Mouse (Mus musculus) stomach, postnatal 0 days (tissue): ENCODE measurements around the gene Ovol3.
"Not testable (repeated sequence)": the region's sequence is repeated elsewhere in the genome, so short reads cannot be mapped to it uniquely, and the experiment has no call there.

Source experiments
- CTCF ChIP-seq: IDR thresholded peaks from 2 replicates; pipeline ENCODE4 v1.5.1; 2016; ENCODE audit warnings: antibody characterized with exemption, low read depth, mild to moderate bottlenecking, moderate library complexity
- EP300 ChIP-seq: optimal IDR thresholded peaks from 2 replicates; pipeline ENCODE3; 2016; ENCODE audit warnings: antibody characterized with exemption

- not testable (repeated sequence) for TF ChIP-seq EP300, CTCF
Measured at GRCm38 (mm10) chr7:30206364-30206763, 29.2 kb downstream of the Ovol3 start.
